Mouse (Mus musculus): Measurements from ENCODE around the gene Tmem129.

Tmem129 gene

DNA sequence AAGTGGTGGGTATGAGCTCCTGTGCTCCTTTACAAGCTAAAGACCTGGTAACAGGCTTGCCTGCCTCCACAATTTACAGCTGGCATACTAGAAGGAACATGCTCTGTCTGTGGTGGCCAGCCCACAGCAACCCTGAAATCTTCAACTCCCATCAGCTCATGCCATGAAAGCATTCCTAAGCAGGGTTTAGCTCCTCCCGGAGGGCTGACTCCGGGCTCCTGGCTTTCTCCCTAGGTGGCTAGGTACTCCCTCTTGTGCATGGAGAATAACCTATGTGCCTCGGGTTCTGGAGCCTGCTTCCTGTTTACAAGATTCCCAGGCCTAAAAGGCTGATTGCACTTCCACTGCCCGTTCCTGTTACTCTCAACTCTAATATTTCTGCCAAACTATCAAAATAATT lies 19.4 kb downstream of the Tmem129 start:
- in situ Hi-C loops (cut with MboI): loop anchor here (25.0 kb wide), 1 partner anchor 1023 kb away; the partner anchor contains the start of genes Grk4 and Nop14

DNA sequence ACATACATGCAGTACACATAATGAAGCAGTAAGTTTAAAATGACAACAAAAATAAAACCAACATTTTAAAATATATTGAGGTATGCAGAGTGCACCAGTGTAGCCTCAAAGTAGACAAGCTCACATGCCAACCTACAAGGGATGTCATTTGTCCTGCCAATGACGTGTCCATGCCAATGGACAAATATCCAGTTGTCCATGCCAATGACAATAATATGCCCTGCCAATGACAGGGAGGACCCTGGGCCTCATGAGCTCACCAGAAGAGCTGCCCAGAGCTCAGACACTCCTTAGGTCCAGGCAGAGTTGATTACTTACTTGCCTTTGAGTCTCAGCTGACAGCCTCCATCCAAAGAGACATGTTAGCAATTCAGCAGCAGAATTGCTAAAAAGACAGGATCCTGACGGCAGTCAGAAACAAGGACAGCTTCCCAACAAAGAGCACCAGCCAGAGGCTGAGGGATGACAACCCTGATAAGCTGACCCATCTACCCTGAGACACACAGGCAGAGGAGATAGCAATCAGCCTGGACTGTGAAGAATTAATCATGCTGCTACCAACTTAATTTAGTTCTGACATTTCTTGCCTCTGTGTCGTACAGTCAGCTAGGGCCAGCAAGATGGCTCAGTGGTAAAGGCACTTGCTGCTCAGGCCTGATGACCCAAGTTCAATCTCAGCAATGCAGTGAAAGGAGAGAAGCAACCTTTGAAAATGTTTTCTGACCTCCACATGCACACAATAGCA lies 20.4 kb downstream of the Tmem129 start:
- in situ Hi-C loops (cut with MboI): loop anchor here (25.0 kb wide), 1 partner anchor 1025 kb away; the partner anchor contains the start of genes Grk4 and Nop14

DNA sequence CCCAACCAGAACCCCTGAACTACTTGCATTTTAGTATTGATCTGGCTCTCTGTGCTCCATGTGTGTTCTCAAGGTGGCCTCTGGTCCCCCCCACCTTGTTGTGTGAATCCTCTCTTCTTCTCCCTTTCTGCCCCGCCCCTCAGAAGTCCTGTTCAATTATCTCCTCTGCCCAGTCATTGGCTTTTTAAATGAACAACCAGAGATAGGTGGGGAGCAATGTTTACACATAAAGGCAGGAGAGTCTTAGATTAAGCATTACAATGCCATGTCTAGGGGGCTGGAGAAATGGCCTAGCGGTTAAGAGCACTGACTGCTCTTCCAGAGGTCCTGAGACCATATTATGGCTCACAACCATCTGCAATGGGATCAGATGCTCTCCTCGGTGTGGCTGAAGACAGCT lies 22.9 kb downstream of the Tmem129 start:
- in situ Hi-C loops (cut with MboI): loop anchor here (25.0 kb wide), 1 partner anchor 1027 kb away; the partner anchor contains the start of genes Grk4 and Nop14

DNA sequence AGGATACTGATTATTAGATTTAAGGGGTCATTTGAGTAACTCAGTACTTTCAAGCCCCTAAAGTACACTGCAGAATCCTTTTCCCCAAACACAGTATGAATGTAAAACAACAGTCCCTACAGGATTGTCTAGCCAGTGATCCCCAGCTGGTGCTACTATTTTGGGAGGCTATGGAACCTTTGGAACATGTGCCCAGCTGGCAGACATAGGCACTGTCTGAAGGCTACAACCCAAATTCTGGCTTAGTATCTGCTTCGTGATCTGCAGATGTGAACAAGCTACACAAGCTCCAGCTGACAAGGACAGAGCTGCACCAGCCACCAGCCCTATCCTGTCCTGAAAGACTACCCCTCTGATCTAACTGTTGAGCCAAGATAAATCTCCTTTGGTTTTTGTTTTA lies 25.7 kb downstream of the Tmem129 start:
- in situ Hi-C loops (cut with MboI): loop anchor here (25.0 kb wide), 1 partner anchor 1030 kb away; the partner anchor contains the start of genes Grk4 and Nop14

DNA sequence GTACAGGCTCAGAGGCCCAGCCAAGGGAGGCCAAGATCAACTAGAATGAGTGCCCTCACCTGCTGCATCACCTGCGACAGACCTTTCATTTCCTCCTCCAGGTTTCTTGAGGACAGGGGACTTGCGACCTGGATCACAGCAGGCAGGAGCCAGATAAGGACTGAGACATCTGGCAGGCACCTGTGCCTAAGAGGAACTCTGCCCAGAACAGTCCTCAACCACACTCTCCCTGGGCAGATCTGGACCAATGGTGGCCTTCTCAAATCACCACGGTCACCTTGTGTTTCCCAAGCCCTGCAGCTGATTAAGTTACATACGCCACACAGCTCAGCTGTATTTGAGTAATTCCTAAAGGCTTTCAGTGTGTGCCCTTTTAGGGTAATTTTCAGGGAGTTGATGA lies 27.6 kb downstream of the Tmem129 start:
- in situ Hi-C loops (cut with MboI): loop anchor here (25.0 kb wide), 1 partner anchor 1032 kb away; the partner anchor contains the start of genes Grk4 and Nop14

DNA sequence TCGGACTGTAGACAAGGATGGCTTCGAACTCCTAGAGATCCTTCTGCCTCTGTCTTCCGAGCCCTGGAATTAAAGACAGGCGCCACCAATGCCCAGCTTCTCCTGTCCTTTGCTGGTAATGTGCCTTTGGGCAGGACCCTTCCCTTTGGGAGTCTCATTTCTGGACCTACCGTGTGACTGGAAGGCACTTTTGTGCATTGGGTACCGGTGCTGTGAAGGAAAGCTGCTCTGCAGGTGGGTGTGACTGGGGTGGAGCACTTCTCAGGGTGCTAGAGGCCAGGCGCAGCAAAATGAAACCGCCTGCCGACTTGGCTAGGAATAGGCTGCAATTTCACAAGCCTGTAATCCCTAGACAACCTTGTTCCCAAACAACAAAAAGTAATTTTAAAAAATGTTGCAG lies 28.2 kb downstream of the Tmem129 start:
- in situ Hi-C loops (cut with MboI): loop anchor here (25.0 kb wide), 1 partner anchor 1032 kb away; the partner anchor contains the start of genes Grk4 and Nop14

DNA sequence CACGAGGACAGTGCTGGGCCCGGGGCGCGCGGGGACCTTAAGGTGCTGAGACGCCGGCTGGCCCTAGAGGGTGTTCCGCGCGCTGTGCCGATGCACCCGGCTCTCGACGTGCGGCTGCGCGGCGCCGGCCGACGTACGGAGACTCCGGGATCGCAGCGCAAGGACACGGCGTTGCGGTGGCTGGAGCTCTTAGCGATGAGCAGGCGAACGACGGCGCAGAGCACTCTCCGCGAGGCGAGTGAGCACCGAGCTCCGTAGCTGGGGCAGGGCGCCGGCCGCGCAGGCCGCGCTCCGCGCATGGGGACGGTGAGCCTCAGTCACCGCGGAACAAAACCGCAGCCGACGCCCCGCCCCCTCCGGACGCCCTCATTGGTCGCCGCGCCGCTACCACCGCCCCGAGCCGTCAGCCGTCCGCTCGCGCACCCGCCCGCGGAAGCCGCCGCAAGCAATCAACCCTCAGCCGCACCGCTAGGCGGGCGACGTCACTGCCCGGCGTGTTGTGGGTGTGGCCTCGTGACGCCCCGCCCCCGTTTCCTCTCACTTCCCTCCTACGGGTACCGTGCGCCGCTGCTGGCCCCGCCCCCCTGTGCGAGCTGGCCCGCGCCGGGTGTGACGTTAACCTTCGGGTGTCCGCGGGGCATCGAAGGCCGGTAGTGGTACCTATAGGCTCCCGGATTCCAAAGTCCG lies 28.8 kb downstream of the Tmem129 start, which contains the start of the genes Fam53a and Gm9903:
Gene Fam53a (minus strand): TSS at position 335 of the 687 bp plus-strand sequence.
Gene Gm9903 (plus strand): TSS at position 625 of the 687 bp plus-strand sequence.
- in situ Hi-C loops (cut with MboI): loop anchor here (25.0 kb wide), 1 partner anchor 1033 kb away; the partner anchor contains the start of genes Grk4 and Nop14

DNA sequence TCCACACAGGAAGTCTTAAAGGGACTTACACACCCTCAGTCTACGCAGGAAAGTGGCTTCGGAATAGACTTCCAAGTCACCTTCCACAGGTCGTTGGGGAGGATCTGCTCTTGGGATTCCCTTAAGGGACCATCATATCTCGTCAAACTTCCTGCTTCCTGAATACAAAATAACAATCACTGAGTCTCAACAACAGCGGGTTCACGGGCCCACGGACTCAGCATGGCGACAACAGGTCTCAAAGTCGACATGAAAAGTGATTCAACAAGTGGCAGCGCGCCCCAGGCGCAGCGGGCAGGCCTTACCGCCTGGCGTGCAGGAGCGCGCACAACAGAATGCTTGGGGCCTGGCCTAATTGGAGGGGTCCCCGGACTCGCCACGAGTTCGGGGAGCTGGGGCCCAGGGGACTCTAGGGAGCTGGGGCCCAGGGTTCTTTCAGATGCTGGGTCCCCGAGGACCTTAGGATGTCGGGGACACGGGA lies 29.4 kb downstream of the Tmem129 start:
- in situ Hi-C loops (cut with MboI): loop anchor here (25.0 kb wide), 1 partner anchor 1033 kb away; the partner anchor contains the start of genes Grk4 and Nop14

DNA sequence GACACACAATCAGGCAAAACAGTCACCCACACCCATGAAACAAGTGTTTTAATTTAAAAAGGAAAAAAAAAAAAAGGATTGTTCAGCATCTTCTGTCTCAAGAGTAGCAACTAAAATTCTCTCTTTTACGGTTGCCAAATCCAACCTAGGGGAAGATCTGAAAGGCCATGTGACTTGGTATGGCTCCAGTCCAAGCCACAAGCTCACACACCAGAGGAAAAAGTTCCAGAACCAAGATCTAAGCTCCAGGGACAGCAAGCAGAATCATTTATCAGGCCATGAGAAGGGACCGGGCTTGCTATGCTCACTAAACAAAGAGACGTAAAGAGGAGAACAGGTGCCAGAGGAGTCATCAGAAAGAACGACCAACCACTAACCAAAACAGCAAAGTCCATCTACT lies 30.2 kb downstream of the Tmem129 start:
- in situ Hi-C loops (cut with MboI): loop anchor here (25.0 kb wide), 1 partner anchor 1034 kb away; the partner anchor contains the start of genes Grk4 and Nop14

DNA sequence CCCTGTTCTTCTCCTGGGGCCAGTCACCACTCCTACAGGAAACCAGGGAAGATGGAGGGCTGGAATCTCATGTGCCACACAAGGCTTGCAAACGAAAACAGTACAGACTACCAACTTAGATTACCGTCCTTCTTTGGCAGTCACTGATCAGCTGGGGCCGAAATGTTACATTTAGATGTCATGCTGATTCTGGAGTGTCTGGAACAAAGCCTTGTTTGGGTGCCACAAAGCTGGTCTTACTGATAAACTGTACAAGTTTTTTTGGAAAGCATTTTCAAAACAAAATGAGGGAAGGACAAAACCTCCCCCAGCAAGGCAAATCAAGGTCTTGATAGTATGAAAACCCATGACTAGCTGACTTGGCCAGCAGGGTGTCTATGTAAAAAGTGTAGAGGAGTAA lies 34.5 kb downstream of the Tmem129 start:
- in situ Hi-C loops (cut with MboI): no loop called here

DNA sequence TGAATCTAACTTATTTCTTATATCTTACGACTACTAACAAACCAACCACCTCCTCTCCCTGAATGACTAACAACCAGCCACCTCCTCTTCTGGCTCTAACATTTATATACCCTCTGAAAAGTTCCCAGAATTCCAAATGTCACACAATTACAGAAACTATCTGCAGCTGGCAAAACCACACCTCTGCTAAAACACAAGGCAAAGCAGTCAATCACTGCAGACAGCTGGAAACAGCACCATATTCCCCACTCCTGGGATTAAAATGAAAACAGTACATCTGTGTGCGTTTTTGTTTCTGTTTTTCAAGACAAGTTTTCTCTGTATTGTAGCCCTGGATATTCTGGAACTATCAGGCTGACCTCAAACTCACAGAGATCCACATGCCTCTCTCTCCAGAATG lies 35.5 kb downstream of the Tmem129 start:
- in situ Hi-C loops (cut with MboI): no loop called here

DNA sequence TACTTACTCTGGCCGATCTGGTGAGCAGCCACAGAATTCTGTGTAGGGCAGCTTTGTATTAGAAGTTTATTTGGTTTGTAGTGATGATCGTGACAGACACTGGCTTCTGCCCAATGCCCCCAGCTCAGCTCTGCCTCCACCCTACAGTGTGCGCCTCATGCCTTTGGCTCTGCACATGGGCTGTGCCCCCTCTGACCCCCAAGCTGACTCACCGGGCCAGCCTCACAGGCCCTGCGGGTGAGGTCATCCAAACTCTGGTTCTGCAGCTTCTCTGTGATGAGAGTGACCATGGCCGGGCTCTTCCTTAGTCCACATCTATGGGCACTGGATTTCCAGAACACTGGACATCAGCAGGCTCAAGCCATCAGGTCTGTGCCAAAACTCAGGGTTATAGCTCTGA lies 43.8 kb downstream of the Tmem129 start:
- in situ Hi-C loops (cut with MboI): no loop called here

DNA sequence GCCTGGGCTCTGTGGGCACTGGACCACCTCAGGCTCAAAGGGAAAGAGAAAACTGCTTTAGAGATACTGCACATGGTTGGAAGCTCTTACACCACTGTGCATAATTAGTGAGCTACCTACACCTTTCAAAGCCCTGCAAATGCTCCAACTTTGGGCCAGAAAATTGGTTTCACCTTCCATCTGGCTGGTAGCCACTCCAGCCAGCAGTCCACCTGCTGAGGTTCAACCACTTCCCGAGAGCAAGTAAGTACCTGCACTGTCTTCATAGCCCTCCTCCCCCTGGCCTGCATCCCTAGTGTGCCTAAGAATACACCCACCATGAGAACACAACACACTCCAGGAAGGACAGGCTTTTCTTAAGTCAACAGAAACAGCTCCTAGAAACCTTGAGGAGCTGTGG lies 46.4 kb downstream of the Tmem129 start:
- in situ Hi-C loops (cut with MboI): no loop called here

DNA sequence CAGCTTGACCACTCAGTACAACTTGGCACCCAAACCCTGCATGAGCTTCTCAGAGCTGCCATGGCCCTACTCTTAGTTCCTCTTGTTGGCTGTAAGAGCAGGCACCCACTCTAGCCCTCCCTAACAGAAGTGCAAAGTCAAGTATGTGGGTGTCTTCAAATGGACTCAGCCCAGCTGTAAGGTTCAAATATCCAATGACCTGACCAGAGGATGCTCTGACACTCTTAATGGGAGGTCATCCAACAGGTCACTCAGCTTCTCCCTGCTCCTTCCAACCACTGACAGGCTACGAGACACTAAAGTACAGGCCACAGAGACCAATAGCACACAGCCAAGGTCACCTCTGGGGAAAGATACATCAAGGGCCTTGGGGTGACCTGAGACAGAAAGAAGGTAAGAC lies 49.0 kb downstream of the Tmem129 start:
- in situ Hi-C loops (cut with MboI): no loop called here

DNA sequence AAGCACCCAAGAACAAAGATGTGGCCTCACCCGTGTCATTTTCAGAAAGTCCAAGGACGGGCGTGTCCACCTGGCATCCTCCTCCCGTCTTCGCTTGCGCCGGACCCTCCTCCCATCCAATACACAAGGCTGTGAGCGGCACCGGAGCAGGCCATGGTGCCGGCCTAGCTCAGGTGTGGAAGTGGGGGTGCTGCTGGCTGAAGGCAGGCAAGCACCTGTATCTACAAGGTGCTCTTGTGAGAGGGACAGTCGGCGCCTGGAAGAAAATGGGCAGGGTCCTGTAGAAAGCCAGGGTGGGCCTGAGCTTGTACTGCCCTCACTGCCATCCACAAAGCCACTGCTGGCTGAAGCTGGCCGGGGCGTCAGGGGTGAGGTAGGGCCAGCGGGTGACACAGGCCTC lies 50.8 kb downstream of the Tmem129 start:
- in situ Hi-C loops (cut with MboI): no loop called here

DNA sequence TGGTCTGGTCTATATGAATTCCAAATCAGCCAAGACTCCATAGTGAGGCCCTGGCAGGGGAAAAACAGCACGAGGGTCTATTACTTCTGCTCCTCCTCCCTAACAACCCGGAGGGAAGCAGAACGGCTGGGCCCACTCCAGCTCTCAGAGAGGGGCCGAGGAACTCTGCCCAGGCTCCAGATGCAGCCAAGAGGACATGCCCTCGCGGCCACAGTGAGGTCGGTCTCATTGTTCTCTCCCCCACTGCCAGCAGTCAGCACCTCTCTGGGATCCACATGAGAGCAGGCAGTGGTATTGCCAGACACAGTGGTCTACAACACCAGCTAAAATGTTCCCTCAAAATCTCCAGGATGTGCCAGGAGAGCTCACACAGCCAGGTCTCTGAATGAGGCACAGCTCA lies 51.6 kb downstream of the Tmem129 start:
- in situ Hi-C loops (cut with MboI): no loop called here

DNA sequence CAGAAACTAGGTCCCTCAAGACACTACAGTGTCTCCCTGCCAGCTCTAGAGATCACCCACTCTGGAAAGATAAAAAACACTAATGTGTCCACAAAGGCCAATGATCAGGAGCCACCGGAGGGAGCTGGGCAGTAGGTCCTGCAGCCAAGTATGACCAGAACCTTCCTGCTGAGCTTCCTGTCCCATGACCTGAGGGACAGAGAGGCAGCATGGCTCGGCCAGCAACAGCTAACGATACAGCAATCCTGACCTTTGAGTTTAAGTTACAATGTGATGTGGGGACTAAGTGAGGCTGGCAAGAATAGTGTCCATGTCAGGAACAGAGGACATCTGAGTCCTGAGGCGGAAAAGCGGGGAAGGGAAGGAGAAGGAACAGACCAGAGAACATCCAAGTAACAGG lies 52.9 kb downstream of the Tmem129 start:
- in situ Hi-C loops (cut with MboI): no loop called here
